Mouse (Mus musculus) midbrain, embryonic 15.5 days (tissue): ENCODE data around the gene Ttll9. TPM values are rescaled to one million over a fixed set of nuclear protein-coding genes. Genes with fewer than 3 reads are reported as not detected.

ENCODE experiments used
- ATAC-seq: fragments of 200-750 bp; cut with Nextera tagmentation; replicated peaks from 2 replicates; pipeline ENCODE4 v1.8.0; 2017; ENCODE audit warnings: moderate TSS enrichment
- H3K27ac ChIP-seq: fragments of 300-500 bp; sonication (generic); 2 replicates; pipeline ENCODE4 v1.5.1; 2015; ENCODE audit warnings: mild to moderate bottlenecking, inconsistent platforms
- H3K27me3 ChIP-seq: fragments of 300-500 bp; sonication (generic); replicated peaks from 2 replicates; pipeline ENCODE4 v1.6.1; 2015; ENCODE audit warnings: inconsistent platforms
- H3K36me3 ChIP-seq: fragments of 300-500 bp; sonication (generic); replicated peaks from 2 replicates; pipeline ENCODE4 v1.6.1; 2015; ENCODE audit warnings: inconsistent platforms
- H3K4me1 ChIP-seq: fragments of 300-500 bp; sonication (generic); 2 replicates; pipeline ENCODE4 v1.6.1; 2015; ENCODE audit warnings: inconsistent platforms
- H3K4me2 ChIP-seq: fragments of 300-500 bp; sonication (generic); 2 replicates; pipeline ENCODE4 v1.6.1; 2015; ENCODE audit warnings: inconsistent platforms, mild to moderate bottlenecking, moderate library complexity
- H3K4me3 ChIP-seq: fragments of 300-500 bp; sonication (generic); 2 replicates; pipeline ENCODE4 v1.5.1; 2015; ENCODE audit warnings: mild to moderate bottlenecking, inconsistent platforms
- H3K9ac ChIP-seq: fragments of 300-500 bp; sonication (generic); 2 replicates; pipeline ENCODE4 v1.6.1; 2015; ENCODE audit warnings: mild to moderate bottlenecking, inconsistent platforms
- H3K9me3 ChIP-seq: fragments of 300-500 bp; sonication (generic); 2 replicates; pipeline ENCODE4 v1.6.1; 2016; ENCODE audit warnings: inconsistent platforms
- WGBS: fragments of 180-500 bp; shearing (Covaris S2); methylation state at CpG from one replicate; pipeline ENCODE4 v1.1.7; 2015; ENCODE audit warnings: mixed read lengths; 5-methylcytosine and 5-hydroxymethylcytosine counted together
- polyA plus RNA-seq: library from polyadenylated mRNA; unstranded; fragments of >200 nt; fragmentation: Nextera tagmentation; extraction: Ambion mirVana; gene quantifications from 2 replicates; pipeline ENCODE4 v1.2.1, GENCODE M21; 2015

The Ttll9 gene
- 8.8 and 8.9 TPM in 2 replicates for polyA plus RNA-seq

DNA sequence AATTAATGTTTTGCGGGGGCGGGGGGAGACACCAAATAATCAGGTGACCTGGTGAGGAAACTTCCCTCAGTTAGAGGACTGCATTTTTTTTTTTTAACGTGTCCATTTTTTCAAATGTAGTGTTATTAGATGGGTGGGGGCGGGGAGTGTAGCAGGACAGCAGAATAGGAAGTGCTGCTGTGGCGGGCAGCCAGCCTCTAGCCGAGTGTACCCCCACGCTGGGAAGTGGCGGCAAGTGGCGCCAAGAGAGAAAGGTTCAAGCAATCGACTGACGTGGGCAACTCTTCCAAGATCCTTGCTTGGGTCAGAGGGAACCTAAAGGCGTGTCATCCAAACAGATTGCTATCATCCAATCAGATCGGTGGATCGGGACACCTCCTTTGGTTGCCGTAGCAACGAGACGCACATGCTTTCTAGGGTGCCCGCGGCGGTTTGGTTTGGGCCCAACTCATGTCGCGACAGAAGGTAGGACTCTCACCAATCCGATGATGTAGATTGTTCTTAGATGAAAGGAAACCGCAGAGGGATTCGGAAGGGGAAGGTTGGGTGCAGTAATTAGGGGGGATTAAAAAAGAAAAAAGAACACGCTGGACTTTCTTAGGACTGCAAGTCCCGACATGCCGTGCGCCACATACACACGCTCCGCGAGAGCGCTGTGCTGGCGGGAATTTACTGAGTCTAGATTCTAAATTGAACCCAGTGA lies at the start of gene Ttll9:
Gene Ttll9, plus strand, starts transcription at position 395 of the 703 bp plus-strand sequence.
- Histone ChIP-seq H3K9me3 (no peaks in the 10 kb centered on the region), H3K27me3 (peaks cover 4% of the 10 kb centered on the region; the same call in 1 of the 2 replicates), H3K4me3 (peak within 1 kb of the TSS; percentile 46), H3K27ac (no peak within 1 kb of the TSS), H3K4me1 (peaks cover 6% of the 10 kb centered on the region), H3K36me3 (no peaks in the 10 kb centered on the region), H3K4me2 (peak within 1 kb of the TSS; percentile 74), H3K9ac (no peak within 1 kb of the TSS)
- WGBS = 2% methylated on average over 34 of the region's 34 CpGs
- peak; percentile 94 for ATAC-seq

DNA sequence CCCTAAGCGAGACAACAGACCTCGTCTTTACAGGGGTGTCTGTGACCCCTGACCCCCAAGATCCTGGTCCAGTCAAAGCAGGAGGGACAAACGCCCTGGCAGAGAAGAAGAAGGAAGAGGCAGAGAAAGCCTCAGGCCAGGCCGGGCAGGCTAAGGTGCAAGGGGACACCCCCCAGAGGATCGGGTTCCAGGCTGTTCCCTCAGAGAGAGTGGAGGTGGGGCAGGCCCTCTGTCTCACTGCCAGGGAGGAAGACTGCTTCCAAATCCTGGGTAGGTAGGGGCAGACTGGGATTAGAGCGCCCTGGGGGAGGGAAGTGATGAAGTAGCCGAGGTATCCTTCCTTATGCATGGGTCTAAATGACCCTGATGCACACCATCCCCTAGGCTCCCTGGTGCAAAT lies 48.8 kb upstream of the Ttll9 start:
- H3K4me1 ChIP-seq = peaks cover 9% of the 10 kb centered on the region; the same call in 1 of the 2 replicates
- WGBS = 41% methylated on average over 7 of the region's 7 CpGs

DNA sequence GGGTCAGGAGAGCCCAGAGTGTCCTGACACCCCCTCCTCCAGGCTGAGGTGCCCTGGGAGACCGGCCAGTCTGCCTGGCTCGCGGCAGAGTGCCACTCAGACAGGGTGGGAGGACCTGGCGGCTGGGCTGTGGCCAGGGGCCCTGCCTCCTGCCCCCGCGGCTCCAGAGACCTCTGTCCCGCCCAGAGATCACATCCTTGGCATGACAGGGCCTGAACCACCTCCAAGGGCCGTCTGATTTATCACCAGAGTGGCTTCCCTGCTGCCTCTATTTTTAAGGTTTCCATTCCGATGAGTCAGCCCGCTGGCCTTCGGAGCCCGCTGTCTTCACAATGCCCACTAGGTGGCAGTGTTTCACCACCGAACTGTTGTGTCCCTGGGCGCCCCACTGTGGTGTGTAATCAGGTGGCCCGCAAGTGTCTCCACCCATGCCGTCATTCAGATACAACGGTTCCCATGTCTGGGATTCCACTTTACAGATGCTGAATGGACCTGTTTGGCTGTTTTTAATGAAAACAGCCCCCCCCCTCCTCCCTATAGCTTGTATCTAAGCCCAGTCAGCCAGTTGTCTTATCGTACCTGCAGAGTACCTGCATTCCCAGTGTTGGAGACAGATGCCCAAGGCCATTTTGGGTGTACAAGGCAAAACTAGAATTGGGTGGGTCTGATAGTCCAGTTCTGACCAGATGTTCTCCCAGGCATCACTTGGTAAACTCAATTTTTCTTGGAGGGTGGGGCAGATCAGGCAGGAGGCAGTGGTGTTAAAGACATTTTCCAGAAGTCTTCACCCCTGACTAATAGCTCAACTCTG lies 47.8 kb upstream of the Ttll9 start:
- peaks cover 37% of the 10 kb centered on the region for H3K27me3 ChIP-seq
- H3K9me3 ChIP-seq = no peaks in the 10 kb centered on the region
- ATAC-seq = peak; percentile 76
- WGBS = 6% methylated on average over 18 of the region's 18 CpGs
- H3K27ac ChIP-seq = no peak overlapping the region
- peak overlapping the region; percentile 46 for H3K4me2 ChIP-seq
- H3K4me1 ChIP-seq = peaks cover 9% of the 10 kb centered on the region; the same call in 1 of the 2 replicates
- no peaks in the 10 kb centered on the region for H3K36me3 ChIP-seq
- H3K4me3 ChIP-seq = peak overlapping the region; percentile 23
- peak overlapping the region; percentile 33 for H3K9ac ChIP-seq

More for the DNA sequence above, 48.8 kb upstream of the Ttll9 start:
- no peak overlapping the region for H3K4me3 ChIP-seq
- H3K36me3 ChIP-seq = no peaks in the 10 kb centered on the region
- peaks cover 37% of the 10 kb centered on the region for H3K27me3 ChIP-seq
- no peak for ATAC-seq
- H3K4me2 ChIP-seq = no peak overlapping the region
- H3K27ac ChIP-seq = no peak overlapping the region
- H3K9ac ChIP-seq = no peak overlapping the region
- no peaks in the 10 kb centered on the region for H3K9me3 ChIP-seq

DNA sequence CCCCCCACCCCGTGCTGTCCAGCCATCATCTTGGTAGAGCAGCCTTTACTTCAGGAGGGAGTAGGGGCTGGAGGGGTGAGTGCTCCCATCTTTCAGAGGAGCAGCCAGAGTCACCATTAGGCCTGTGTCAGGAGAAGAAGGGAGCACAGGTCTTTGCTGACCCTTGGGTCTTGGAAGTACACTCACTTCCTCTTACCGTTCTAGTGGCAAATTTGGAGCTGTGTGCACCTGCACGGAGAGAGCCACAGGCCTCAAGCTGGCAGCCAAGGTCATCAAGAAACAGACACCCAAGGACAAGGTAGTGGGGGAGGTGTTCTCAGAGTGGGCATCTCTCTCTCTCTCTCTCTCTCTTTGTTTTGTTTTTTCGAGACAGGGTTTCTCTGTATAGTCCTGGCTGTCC lies 46.8 kb upstream of the Ttll9 start:
- H3K27ac ChIP-seq = no peak overlapping the region
- peaks cover 37% of the 10 kb centered on the region for H3K27me3 ChIP-seq
- H3K36me3 ChIP-seq = no peaks in the 10 kb centered on the region
- H3K4me2 ChIP-seq = no peak overlapping the region
- peaks cover 9% of the 10 kb centered on the region; the same call in 1 of the 2 replicates for H3K4me1 ChIP-seq
- no peak overlapping the region for H3K9ac ChIP-seq
- no peaks in the 10 kb centered on the region for H3K9me3 ChIP-seq
- no peak for ATAC-seq
- 82% methylated on average over 4 of the region's 4 CpGs for WGBS
- no peak overlapping the region for H3K4me3 ChIP-seq

DNA sequence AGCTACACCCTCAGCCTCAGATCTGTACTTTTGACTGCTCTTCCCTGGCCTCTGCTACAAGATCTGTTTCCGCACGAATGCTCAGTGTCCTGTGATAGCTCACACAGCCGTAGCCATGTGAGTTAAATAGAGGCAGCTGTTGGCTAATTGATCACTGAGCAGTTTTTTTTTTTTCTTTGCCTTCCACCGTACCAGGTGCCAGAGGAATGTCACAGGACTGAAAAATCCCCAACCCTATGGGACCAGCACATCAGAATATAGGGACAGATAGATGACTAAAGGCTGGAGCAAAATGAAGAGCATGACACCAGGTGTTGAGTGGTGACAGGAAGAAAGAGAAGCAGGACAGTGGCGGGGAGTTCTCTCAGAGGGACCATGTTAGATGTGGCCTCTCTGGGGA lies 46.2 kb upstream of the Ttll9 start:
- H3K9ac ChIP-seq = no peak overlapping the region
- H3K27ac ChIP-seq = no peak overlapping the region
- peaks cover 33% of the 10 kb centered on the region for H3K27me3 ChIP-seq
- no peak for ATAC-seq
- H3K9me3 ChIP-seq = no peaks in the 10 kb centered on the region
- no peaks in the 10 kb centered on the region for H3K36me3 ChIP-seq
- H3K4me2 ChIP-seq = no peak overlapping the region
- WGBS = 67% methylated on average over 5 of the region's 5 CpGs
- H3K4me1 ChIP-seq = peaks cover 9% of the 10 kb centered on the region; the same call in 1 of the 2 replicates
- no peak overlapping the region for H3K4me3 ChIP-seq

DNA sequence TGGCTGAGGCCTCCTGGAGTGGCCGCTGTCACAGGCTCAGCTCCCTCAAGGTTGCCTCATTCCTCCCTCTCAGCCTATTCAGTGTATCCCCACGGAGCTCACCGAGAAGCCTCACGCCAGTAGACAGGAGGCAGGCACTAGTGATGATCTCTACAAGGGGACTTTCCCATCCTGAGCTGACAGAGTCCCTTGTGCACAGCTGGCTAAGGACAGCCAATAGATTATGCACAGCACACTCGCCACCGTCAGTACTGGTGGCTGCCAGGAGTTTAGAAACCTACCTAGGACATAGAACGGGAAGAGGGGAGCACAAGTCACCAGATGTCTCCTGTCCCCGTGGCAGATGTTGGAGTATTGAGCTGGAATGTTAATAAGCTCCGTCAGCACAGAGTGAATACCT lies 44.6 kb upstream of the Ttll9 start:
- no peak for ATAC-seq

DNA sequence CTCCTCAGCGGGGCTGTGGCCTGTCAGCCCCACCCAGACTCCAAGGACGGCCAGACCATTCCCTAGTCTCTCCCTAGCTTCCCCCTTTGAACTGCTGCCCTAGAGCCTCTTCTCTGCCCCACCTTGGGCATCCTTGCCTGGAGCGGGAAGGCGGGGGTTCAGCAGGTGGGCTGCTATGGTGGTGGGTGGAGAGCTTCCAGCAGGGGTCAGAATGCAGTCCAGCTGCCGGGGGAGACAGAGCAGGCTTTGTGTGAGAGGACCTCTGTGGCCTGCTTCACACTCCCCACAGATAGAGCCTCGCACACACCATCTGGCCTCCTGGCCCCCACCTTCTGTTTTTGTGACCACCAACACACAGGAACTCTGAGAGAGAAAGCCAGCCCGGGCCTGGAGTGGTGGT lies 39.9 kb upstream of the Ttll9 start:
- ATAC-seq = no peak
- H3K4me1 ChIP-seq = no peaks in the 10 kb centered on the region
- H3K27ac ChIP-seq = no peak overlapping the region
- H3K9me3 ChIP-seq = no peaks in the 10 kb centered on the region
- H3K36me3 ChIP-seq = no peaks in the 10 kb centered on the region
- no peak overlapping the region for H3K4me2 ChIP-seq
- no peaks in the 10 kb centered on the region for H3K27me3 ChIP-seq
- 39% methylated on average over 7 of the region's 7 CpGs for WGBS
- H3K9ac ChIP-seq = no peak overlapping the region
- H3K4me3 ChIP-seq = no peak overlapping the region

More for the DNA sequence above, 44.6 kb upstream of the Ttll9 start:
- Histone ChIP-seq H3K4me1 (peaks cover 9% of the 10 kb centered on the region; the same call in 1 of the 2 replicates), H3K4me3 (no peak overlapping the region), H3K36me3 (no peaks in the 10 kb centered on the region), H3K27me3 (peaks cover 18% of the 10 kb centered on the region), H3K4me2 (no peak overlapping the region), H3K9ac (no peak overlapping the region), H3K9me3 (no peaks in the 10 kb centered on the region), H3K27ac (no peak overlapping the region)
- WGBS = 60% methylated on average over 9 of the region's 9 CpGs

DNA sequence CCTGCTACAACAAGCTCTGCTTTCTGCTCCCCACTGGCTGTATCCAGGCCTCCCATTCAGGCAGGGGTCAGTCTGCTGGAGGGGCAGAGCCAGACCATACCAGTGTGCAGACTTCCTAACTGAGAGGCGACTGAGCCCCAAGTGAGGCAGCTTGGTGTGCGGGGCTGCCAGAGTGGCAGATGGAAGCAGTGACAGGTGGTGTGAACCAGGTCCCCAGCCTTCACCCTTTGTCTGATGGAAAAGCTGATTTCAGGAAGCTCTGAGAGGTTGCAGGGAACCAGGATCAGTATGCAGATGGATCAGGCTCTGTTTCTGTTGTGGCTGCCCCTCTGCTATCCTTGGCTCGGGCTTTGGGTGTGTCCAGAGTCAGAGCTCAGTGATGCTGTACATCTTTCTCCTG lies 38.7 kb upstream of the Ttll9 start:
- WGBS = 64% methylated on average over 3 of the region's 3 CpGs
- ATAC-seq = no peak
- no peak overlapping the region for H3K27ac ChIP-seq

DNA sequence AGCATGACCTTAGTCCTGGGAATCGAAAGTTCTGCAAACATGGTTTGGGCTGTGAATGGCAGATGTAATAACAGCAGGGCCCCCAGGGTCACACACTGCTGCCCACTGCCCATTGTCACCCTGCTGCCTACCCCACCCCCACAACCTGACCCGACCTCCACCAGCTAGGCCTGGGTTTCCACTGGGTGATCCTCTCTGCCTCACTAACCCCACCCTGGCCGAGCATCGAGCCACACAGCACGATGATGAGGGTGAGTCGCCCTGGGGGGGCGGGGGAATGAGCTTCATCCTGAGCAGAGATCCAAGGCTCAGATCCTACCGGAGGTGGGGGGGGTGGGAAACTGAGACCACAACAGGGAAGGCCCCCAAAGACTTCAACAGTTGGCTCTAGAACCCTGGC lies 38.2 kb upstream of the Ttll9 start:
- ATAC-seq = no peak
- Histone ChIP-seq H3K27ac (no peak overlapping the region), H3K9me3 (no peaks in the 10 kb centered on the region), H3K9ac (no peak overlapping the region), H3K4me1 (no peaks in the 10 kb centered on the region), H3K4me2 (no peak overlapping the region), H3K27me3 (no peaks in the 10 kb centered on the region), H3K4me3 (no peak overlapping the region), H3K36me3 (no peaks in the 10 kb centered on the region)
- 34% methylated on average over 8 of the region's 8 CpGs for WGBS

More for the DNA sequence above, 38.7 kb upstream of the Ttll9 start:
- Histone ChIP-seq H3K27me3 (no peaks in the 10 kb centered on the region), H3K4me3 (no peak overlapping the region), H3K4me1 (no peaks in the 10 kb centered on the region), H3K9me3 (no peaks in the 10 kb centered on the region), H3K36me3 (no peaks in the 10 kb centered on the region), H3K9ac (no peak overlapping the region), H3K4me2 (no peak overlapping the region)

DNA sequence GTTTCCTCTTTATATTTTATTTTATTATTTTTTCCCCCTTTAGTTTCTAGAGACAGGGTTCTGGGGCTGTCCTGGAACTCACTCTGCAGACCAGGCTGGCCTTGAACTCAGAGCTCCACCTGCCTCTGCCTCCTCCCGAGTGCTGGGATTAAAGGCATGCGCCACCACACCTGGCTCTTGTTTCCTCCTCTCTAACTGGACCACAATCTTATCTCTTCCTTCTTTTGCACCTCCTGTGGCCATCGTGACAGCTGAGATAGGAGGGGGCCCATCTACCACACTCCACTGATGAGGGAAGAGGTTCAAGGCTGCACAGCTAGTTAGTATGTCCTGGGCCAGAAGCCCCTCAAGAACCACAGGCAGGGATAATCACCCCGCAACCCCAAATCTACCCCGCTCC lies 37.7 kb upstream of the Ttll9 start:
- no peaks in the 10 kb centered on the region for H3K4me1 ChIP-seq
- H3K36me3 ChIP-seq = no peaks in the 10 kb centered on the region
- no peak overlapping the region for H3K27ac ChIP-seq
- no peaks in the 10 kb centered on the region for H3K27me3 ChIP-seq
- WGBS = 89% methylated on average over 5 of the region's 5 CpGs
- H3K4me2 ChIP-seq = no peak overlapping the region
- no peak for ATAC-seq
- no peak overlapping the region for H3K4me3 ChIP-seq
- H3K9ac ChIP-seq = no peak overlapping the region
- no peaks in the 10 kb centered on the region for H3K9me3 ChIP-seq

DNA sequence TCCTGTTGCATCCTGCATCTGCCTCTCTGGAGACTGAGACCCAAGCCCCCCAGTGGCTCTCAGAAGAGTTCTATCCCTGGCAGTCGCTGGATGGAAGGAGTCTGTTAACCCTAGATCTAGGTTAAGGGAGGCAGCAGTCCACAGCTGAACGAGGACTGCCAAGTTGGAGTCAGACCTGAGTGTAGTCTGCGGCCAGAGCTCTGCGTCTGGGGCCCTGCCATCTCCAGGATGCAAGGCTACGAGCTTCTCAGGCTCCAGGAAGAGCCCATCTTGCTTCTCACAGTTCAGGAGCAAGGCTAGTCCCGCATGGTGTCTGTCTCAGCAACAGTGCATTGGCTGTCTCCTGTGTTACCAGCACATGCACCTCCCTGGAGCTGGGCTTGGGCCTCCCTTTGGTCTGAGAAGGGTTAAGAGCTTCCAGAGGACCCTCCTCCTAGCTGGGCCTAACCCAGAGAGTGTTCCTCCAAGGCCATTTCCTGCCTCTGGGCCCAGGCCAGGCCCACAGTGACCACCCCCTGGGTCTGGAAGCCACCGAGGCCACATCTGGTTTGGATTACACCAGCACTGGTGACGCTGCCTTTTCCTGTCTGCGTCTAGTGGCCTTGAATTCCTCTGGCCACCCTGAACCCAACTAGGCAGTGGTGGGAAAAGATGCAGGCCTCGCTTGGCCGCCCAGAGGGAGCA lies 37.0 kb upstream of the Ttll9 start:
- Histone ChIP-seq H3K4me2 (no peak overlapping the region), H3K36me3 (no peaks in the 10 kb centered on the region), H3K27me3 (no peaks in the 10 kb centered on the region), H3K27ac (no peak overlapping the region), H3K9ac (no peak overlapping the region), H3K4me3 (no peak overlapping the region), H3K9me3 (no peaks in the 10 kb centered on the region), H3K4me1 (no peaks in the 10 kb centered on the region)
- 76% methylated on average over 11 of the region's 11 CpGs for WGBS
- no peak for ATAC-seq

DNA sequence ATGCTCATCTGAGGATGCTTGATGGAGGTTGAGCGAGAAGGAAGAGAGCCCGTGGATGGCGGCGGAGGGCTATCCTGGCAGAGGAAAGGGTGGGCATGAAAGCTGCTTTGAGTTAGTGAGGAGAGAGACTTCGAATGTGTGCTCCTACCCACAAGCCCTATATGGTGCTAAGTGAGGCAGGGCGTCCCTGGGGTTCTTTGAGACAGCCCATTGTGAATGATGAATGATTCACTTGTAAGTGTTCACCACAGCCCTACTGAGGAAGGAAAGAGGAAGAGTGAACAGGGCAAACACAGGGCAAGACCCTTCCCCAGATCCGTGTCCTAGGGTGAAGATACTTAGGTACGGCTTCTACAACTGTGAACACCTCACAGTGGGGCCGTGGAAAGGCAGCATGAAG lies 35.4 kb upstream of the Ttll9 start:
- no peaks in the 10 kb centered on the region for H3K36me3 ChIP-seq
- no peak overlapping the region for H3K9ac ChIP-seq
- no peaks in the 10 kb centered on the region for H3K4me1 ChIP-seq
- no peak overlapping the region for H3K27ac ChIP-seq
- 88% methylated on average over 9 of the region's 9 CpGs for WGBS
- H3K4me2 ChIP-seq = no peak overlapping the region
- H3K9me3 ChIP-seq = no peaks in the 10 kb centered on the region
- H3K4me3 ChIP-seq = no peak overlapping the region
- ATAC-seq = no peak
- no peaks in the 10 kb centered on the region for H3K27me3 ChIP-seq
